Mouse (Mus musculus) gastrocnemius, postnatal 36 days (tissue): Measurements from ENCODE around the gene Ift43. TPM values are rescaled to one million over a fixed set of nuclear protein-coding genes. Genes with fewer than 3 reads are reported as not detected.

Experiments
- DNase-seq, 2 experiments: peaks; one replicate each; pipeline ENCODE4 v3.0.0; 2022
- intact Hi-C: fragments of 180-260 bp; cut with DNase I; formaldehyde crosslinking; loops from one replicate; pipeline ENCODE4 v1.15.1; 2025
- long read RNA-seq, 2 experiments: library from polyadenylated mRNA; stranded (forward); transcript quantifications; one replicate each; pipeline ENCODE4 v2.0.0; 2021
- total RNA-seq, 2 experiments: library from RNA; stranded (reverse); gene quantifications; 2 replicates each; pipeline ENCODE4 v1.2.3; 2021

Gene Ift43
- 1 to 10 TPM; 7.8 to 9.0 TPM for total RNA-seq
- long read RNA-seq, experiment 1, transcript Ift43-205 (9 exons, 783 nt) = major isoform, 9 of 11 reads
- long read RNA-seq, experiment 1, partial matches to known transcripts = 1 of 11 reads
- long read RNA-seq, experiment 1, other reads (novel, unspliced or antisense) = 1 of 11 reads
- long read RNA-seq, experiment 2, transcript Ift43-205 (9 exons, 783 nt) = major isoform, 14 of 14 reads
- long read RNA-seq, experiment 2, partial matches to known transcripts = 0 of 14 reads
- long read RNA-seq, experiment 2, other reads (novel, unspliced or antisense) = 0 of 14 reads

DNA sequence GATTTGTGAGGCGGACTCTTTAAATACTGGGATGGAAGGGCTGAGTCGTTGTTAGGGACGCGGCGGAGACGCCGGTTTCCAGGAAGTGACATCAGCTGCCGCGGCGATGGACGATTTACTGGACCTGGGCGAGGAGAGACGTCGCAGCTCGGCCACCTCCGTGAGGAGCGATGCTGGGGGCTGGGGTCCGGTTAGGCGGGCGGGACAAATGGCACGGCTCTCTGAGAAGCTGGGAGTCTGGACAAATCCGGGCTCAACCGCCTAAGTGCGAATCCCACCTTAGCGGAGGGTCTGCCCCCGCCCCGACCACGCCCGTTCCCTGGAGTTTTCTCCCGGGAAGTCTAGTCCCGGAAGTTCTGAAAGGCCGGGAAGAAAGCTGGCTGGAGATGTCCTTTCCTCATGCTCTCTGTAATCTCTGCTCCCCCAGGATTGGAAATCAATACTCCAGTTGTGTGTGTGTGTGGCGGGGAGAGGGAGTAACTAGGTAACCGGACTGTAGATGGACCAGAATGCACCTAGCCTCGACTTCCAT is at the start of gene Ift43:
TSS of gene Ift43 (plus strand) at position 61 of the 532 bp plus-strand sequence.
- intact Hi-C loops = no loop called here
- DNase-seq = peak; percentile 73 to 76

DNA sequence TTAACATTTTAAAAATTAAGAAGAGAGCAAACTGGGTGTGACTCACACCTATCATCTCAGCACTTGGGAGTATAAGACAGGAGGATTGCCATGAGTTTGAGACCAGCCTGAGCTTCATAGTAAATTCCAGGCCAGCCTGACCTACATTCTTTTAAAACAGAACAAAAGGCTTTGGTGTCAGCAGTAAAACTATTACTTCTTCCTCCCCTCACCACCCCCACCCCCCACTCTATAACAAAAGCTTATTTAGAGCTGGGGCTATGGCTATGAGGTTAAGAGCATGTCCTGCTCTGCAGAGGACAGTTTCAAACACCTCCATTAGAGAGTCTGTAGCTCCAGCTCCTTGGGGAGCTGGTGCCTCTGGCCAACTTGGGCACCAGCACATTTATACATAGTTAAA is 46.8 kb upstream of the Ift43 start:
- intact Hi-C loops = no loop called here
- DNase-seq = no peak

GRCm38 (mm10) chr12:86036368-86037166 is 45.8 kb upstream of the Ift43 start:
- intact Hi-C loops = no loop called here
- DNase-seq = no peak

DNA sequence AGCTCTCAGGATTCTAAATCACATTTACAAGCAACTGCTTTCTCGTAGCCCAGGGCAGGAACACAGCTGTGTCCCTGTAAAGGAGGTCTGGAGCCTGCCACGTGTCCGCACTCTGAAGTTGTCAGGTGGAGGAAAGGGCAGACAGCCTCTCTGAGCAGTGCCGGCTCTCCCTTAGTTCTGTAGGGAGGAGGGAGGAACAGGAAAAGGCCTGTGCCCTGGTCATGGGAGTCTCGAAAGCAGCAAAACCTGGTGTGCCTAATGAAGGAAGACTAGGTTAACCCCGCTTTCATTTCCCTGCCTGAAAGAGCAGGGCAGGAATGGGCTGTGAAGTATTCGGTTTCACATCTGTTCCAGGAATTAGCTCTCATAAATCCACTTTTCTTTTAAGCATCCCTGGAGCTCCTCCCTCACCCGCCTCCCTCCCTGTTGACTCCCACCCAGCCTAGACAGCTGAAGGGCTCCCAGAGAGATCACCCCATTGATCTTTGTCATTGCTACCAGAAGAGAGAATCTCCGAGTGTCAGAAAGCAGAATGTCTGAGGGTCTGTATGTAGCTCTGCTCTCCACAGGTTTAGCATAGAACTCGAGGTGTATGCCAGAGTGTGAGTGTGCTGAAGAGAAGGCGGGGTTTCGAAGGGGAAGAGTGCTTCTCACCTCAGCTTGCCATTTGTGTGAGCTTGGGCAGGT is 45.0 kb upstream of the Ift43 start:
- no peak for DNase-seq
- intact Hi-C loops = no loop called here

DNA sequence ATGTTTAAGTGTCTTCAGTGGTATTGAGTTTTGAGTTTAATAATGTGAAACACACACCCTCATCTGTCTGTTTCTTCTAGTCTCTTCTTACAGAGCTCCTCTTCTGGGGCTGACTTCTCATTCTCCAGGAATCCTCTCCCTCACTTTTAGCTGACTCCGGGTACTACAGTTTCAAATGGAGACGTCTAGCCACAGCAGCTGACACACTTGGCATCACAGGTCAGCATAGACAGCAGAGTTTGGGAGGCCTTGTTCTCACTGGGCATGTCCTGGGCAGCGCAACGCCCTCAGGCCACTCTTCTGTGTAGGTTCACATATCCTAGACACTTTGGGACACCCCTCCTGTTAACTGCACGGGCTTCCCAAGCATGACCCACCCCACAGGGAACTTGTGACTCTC is 43.3 kb upstream of the Ift43 start:
- intact Hi-C loops = no loop called here
- no peak for DNase-seq

- no peak for DNase-seq
- intact Hi-C loops = loop anchor here (5.0 kb wide), 1 partner anchor 38 kb away; the partner anchor contains the start of gene Tgfb3
Observed at GRCm38 (mm10) chr12:86039751-86040150, 42.6 kb upstream of the Ift43 start.

DNA sequence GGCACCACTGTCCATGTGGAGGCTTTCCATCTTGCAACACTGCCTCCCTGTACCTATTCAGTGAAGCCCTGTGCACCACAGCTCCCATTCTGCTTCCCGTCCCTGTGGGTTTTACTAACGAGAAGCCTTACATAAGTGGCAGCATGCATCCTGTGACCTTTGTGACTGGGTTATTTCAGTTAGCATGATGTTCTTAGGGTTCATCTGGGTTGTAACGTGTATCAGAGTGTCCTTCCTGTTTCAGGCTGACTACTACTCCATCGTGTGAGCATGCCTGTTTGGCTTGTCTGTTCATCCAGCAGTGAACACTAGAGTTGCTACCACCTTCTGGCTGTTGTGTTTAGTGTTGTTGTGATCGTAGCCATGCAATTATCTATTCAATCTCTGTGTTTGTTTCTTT is 36.2 kb upstream of the Ift43 start:
- DNase-seq = no peak
- intact Hi-C loops = no loop called here

DNA sequence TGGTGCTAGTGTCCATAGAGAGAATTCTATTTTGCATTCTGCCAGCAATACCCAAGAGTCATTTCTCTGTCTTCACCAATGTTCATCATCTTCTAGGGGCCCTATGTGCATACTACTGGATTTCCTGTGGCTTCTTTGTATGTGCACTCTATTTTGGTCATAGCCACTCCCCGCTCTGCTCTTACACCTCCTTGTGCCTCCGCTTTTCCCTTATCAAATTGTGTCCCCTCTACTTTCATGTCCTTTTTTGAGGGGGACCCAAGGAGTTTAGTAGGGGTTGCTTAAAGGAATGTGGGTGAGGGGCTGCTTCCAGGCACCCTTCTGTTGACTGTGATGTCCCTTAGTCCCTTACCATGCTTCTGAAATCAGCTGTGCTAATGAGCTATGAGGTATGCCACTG is 35.6 kb upstream of the Ift43 start:
- DNase-seq = no peak
- intact Hi-C loops = no loop called here

GRCm38 (mm10) chr12:86047376-86047775 is 35.0 kb upstream of the Ift43 start:
- no peak for DNase-seq
- intact Hi-C loops = no loop called here

DNA sequence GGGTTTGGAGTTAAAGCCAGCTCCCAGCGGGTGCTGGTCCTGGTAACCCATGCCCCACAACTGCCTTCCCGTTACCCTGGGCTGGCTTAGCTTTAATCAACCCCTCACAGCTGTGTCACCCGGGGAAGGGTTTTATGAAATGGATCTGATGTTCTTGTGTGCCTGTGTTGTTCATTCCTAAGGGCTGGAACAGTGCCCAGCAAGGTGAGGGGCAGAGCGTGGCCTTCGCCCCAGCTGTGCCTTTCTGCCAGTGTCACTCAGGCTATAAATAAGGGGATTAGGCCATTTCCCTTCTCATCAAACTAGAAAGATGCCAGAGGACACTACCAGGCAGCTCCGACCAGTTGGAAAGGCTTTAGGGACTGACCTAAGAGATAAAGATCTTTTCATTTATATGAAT is 32.5 kb upstream of the Ift43 start:
- no peak for DNase-seq
- intact Hi-C loops = no loop called here

- DNase-seq = no peak
- intact Hi-C loops = no loop called here
Observed at GRCm38 (mm10) chr12:86051477-86051876, 30.9 kb upstream of the Ift43 start.

DNA sequence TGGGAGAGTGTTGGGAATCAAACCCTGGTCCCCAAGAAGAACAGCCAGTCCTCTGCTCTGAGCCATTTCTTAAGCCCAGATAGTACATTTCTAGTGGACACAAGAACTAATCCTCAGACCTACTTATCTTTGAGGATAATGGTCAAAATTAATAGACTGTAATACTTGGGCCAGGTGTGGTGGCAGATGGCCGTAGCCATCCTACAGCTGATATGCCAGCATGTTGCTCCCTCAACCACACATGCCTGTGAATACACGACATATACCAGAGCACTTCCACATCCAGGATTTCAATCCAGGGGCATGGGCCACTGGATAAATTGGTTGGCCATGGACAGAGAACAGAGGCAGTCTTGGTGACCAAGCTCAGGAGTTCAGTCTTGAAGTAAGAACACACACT is 27.0 kb upstream of the Ift43 start:
- DNase-seq = no peak
- intact Hi-C loops = no loop called here

GRCm38 (mm10) chr12:86056976-86057375 is 25.4 kb upstream of the Ift43 start:
- intact Hi-C loops = no loop called here
- no peak for DNase-seq

- no peak for DNase-seq
- intact Hi-C loops = no loop called here
Observed at GRCm38 (mm10) chr12:86057516-86057915, 24.8 kb upstream of the Ift43 start.

DNA sequence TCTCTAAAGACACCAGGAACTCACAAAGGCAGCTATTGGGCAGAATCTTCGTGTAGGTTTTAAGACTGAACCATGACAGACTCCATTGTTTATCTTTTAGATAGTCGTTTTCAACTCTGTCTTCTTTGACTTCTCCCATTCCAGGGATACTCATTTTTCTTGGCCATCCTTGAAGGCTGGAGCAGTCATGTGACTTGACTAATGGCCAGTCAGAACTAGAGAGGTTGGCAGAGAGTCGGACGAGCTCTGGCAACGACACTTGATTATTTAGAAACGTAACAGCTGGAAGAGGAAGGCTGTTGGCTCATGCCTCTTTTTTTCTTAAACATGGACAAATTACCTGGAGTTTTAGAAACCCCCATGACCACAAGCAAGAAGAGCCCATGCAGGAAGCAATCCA is 23.0 kb upstream of the Ift43 start:
- intact Hi-C loops = no loop called here
- no peak for DNase-seq

GRCm38 (mm10) chr12:86064796-86065195 is 17.5 kb upstream of the Ift43 start:
- intact Hi-C loops = no loop called here
- no peak for DNase-seq

DNA sequence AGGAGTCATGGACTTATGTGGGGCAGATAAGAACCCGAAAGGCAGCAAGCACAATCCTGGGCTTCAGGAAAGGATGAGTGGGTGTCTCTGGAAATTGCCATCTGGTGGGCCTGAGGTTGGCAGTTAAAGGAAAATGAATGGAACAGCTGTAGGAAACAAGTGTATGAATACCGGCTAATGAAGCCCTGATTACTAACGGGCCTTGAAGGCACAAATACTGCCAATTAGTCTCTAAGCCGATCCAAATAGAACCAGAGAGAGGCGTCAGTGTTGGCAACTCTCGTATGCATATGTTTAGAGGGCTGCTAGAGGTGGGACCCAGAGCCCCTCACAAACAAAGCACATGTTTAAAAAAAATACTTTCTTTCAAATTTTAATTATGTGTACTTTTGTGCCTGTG is 10.9 kb upstream of the Ift43 start:
- intact Hi-C loops = no loop called here
- no peak for DNase-seq

- intact Hi-C loops = loop anchor here (5.0 kb wide), 3 partner anchors 32 to 122 kb away; no protein-coding TSS in a partner anchor
- DNase-seq = no peak
Observed at GRCm38 (mm10) chr12:86074681-86075080, 7.7 kb upstream of the Ift43 start.

- intact Hi-C loops = loop anchor here (5.0 kb wide), 3 partner anchors 33 to 123 kb away; no protein-coding TSS in a partner anchor
- DNase-seq = no peak
Observed at GRCm38 (mm10) chr12:86075358-86075757, 7.0 kb upstream of the Ift43 start.

DNA sequence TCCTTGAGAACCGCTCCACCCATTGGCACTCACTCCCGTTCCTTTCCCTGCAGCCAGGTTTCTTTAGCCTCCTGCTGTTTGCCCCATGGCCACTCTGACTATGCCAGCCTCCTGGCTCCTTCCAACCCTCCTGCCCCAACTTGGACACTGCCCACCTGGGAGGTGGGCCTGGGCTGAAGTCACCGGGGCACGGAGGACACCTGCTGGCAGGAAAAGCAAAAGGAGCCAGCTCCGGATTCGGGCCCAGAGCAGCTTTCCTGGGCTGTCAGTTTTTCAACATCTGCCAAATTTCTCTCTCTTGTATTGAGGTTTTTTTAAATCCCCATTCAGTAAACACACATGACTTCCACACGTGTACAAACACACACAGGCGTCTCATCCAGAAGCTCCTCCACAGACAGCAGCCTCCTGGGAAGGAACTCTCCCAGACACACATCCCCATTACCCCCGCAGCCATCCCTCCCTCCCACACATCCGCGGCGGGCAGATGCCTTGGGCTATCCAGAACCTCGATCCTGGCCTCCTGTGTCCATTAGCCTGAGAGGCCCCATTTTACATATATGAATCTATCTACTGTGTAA is 5.9 kb upstream of the Ift43 start:
- peak; percentile 41 to 45 for DNase-seq
- intact Hi-C loops = loop anchor here (2.0 to 5.0 kb wide), 4 partner anchors 34 to 124 kb away; no protein-coding TSS in a partner anchor
